Mouse (Mus musculus) WW6 (cell line): ENCODE results near the gene Trib2.

Experiments
- DNase-seq: peaks from one replicate; pipeline ENCODE4 v3.0.0-alpha.2; 2013; ENCODE audit warnings: low read depth, low spot score

Gene Trib2

DNA sequence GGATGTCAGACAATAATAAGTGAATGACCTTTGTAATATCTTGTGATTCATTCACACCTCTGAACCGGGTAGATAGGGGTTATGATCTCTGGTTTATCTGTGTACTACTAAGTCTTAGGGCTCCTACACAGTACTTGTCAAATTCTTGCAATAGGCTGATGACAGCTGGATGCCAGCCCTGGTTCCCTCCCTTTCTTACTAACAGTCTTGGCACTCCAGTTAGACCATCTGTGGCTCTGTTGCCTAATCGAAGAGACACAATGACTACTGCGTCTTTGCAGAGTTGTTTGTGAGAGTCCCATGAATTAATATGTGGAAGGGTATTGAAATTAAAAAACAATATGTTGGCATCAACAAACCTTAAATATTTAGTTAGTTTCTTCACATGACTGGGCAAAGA lies 48.2 kb downstream of the Trib2 start:
- DNase-seq: no peak

DNA sequence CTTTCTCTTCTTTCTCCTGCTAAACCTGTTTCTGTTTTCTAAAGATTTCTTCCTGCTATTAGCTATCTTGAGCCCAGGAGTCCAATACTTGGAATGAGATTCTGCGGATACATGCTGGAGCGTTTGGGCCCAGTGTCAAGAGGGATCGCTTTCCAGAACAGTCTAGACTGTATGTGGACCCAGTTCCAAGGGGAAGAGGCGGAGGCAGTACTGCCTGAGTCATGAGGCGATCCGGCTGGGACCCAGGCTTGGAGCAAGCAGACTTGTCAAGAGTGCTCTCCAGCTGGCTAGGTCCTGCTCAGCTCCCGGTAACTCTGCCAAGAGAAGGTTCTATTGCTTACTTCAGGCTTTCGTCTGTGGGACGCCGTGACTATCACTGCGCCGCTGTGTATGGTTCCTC lies 50.7 kb downstream of the Trib2 start:
- no peak for DNase-seq

DNA sequence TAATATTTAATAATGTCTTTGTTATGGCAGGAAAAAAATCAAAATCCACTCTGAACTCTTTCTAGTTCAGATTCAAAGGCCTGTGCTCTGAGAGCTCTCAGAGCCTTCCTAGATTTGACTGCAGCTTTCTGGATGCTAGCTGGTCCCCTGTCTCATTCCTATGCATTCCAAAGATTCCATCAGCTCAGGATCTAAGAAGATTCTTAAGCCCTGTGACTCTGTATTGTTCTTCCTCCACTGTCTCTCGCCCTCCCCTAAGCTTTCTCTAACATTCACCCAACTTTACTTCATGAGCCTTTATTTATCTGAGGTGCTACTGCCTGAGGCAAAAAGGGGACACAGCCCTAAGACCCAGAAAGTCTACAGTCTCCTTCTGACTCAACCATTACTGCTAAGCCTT lies 51.5 kb downstream of the Trib2 start:
- no peak for DNase-seq

DNA sequence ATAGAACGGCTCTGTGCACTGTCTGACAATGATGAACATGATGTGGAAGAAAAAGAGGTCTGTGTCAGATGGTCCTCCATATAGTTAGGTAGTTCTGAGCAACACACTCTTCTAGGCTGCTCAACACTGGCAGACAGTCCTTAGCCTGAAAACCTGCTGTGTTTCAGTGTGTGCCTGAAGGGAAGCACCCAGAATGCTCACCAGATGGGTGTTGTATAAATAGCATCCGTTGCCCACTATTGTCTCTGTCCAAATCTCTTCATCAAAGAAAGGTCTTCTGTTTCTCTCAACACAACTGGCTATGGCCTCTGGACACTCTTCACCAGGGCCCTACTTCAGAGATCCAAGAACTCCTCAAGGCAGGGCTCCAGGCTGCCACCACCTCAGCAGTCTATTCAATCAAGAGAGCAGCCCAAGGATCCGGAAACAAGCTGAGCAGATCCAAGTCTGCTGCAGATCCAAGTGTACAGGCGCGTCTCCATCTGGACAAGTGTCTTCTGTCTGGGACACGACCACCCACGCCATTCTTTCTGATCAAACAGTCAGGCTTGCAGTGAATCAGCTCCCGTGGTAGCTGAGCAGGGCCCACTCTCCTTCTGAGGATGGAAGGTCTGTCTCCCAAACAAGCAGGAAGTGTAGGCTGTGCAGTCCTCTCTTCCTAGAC lies 55.1 kb downstream of the Trib2 start:
- no peak for DNase-seq

DNA sequence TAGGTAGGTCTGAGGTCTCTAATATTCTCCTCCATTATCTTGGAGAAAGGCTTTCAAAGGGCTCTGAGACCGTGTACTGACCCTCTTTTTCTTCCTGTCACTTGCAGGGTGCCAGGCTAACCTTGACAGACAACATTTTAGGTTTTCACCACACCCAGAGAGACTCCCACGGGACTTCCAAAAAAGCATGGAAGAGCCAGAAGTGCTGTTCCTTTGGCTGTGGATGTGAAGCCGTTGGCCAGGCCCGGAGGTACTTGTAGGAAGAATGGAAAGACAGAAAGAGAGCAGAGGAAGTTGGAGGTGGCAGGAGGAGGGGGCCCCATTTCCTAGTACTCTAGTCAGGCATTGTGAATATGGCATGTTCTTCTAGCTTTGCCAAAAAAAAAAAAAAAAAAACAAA lies 56.0 kb downstream of the Trib2 start:
- DNase-seq: no peak

DNA sequence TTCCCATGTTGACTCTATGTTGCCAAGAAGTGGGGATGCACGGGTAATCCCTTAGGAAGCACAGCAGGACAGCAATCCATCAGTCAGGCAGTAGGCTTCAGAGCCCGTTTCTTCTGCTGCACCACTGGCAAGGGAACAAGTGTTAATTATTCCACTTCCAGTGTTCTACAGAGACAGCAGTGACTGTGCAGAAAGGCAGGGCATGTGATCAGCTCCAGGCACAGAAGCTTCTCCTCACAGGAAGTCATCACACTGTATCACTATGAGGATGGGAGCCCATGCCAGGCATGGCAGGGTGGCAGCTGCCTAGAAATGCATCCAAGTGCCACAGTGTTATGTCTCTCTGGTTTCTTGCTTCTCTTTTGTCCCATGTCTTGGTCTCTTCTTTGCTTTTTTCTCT lies 57.9 kb downstream of the Trib2 start:
- no peak for DNase-seq

DNA sequence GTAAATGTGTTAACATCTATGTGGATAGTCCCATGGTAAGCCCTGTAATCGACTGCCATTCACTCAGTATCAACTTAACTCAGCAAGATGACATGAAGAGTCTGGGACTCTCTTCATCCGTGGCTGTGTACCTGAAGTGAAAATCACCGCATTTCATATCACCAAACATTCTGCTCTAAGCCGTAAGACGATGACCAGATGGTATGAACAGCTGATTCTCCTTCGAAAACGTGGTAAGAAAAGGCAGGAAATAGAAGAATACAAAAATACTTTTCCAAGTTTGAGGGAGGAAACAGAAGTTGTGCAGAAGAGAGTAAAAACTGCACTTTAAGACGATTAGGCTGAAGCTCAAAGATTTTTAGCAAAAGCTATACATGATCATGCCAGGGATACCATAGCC lies 59.4 kb downstream of the Trib2 start:
- DNase-seq: no peak

DNA sequence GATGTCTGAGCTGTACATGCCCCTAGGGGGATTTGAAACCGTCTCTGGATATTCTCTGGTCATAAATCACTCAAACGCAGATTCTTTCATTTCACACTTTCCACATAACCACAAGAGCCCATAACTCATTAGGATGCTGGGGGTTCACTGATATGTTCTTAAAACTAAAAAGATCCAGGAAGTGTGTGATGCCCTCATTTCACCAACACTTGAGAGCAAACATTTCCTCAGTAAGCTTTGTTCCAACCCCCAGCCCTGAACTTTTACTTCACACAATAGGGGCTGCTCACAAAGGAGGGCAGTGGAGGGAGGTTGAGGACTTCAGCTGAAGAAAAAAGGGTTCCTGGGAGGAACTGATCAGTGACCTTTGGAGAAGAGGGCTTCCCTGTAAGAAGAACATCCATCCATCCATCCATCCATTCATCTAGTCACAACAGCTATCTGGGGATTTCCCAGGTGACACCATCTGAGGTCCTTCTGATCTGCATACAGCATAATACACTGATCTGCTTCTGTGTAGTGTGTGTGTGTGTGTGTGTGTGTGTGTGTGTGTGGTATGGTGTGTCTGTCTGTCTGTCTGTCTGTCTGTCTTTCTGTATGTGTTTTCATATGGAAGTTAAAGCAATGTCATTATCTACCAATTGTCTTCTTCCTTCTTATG lies 61.6 kb downstream of the Trib2 start:
- DNase-seq: no peak

DNA sequence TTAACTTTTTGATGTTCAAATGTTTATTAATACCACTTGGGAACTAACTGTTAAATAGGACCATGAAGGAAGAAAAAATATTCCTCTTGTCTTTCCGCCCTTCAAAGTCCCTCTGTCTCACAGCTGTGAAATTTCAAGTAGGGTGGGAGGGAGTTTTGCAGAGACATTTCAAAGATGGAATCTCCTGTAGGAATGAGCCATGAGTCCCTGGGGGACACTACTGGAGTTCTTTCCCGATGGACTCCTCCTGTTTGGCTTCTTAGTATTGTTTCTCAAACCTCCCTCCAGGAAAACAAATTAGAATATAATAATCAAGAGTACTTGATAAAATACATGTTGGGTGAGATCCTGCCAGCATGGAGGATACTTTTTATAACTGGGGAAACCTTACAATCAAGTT lies 62.1 kb downstream of the Trib2 start:
- DNase-seq: no peak

DNA sequence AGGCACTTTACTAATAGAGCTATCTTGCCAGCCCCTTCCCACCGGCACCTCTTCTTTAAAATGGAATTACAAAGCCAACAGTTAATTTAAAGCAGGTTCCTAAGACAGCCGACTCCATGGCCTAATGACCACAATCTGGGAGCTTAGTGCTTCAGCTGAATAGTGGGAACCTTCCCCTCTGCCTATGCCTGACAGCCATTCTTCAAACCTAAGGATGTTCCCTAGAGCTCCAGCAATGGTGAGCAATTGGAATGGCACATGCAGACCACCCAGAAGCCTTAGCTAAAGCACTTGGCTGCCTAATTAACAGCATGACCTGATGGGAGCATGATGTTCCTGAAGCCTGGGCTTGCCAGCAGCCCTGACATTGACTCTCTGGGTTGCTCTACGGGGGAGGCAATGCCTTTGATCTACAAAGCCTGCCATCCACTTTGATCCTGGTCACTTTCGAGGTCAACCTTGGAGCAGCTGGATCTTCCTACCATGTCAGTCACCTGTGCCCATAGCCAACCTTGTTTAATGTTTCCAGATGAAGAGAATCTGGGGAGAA lies 67.0 kb downstream of the Trib2 start:
- no peak for DNase-seq

DNA sequence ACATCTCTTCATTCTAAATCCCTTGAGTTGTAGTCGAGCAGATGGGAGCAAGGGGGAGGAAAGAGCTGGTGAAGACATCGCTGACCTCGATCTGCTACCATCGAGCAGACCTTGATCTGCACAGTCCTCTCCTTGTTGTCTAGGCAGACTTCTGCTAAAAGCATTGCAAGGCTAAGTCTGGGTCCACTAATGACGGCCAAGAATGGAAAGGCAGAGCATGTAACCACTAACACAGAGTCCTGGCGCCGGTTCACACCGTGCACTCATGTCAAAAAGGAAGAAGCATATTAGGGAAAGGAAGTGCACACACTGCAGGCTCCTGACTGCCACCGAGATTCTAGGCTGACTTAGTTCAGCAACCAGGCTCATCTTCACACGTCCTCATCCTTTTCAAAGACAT lies 71.0 kb downstream of the Trib2 start:
- DNase-seq: no peak
